Mouse (Mus musculus): ENCODE data around the gene Mrpl54.
A peak's percentile ranks its signal among the peaks of the same experiment; 100 is the strongest.

The Mrpl54 gene

GRCm38 (mm10) chr10:81266211-81267105, at the start of gene Mrpl54, which contains the start of gene Apba3:
Gene Mrpl54 (minus strand): TSS chr10:81266934.
Gene Apba3 (plus strand): TSS chr10:81266960.
- peak; percentile 95 for DNase-seq (ENCODE audit: extremely low spot score)

DNA sequence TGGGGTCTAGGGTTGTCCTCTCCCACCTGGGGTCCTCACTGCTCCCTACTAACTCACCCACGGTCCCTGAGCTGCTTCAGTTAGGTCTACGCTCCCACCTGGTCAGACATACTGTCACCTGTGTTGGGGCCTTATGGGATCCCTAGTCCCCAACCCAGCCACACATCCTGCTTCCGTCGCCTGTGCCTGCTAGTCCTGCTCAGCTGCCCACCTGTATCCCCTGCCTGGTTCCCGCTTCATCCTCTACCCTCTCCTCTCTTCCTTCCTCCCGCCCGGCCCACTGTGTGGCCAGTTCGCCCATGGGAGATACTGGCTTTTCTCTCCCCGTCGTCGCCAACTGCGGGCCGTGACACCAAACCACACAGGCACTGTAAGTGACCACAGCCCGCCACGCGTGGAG, 48.9 kb upstream of the Mrpl54 start:
- DNase-seq (ENCODE audit: extremely low spot score), result no peak

DNA sequence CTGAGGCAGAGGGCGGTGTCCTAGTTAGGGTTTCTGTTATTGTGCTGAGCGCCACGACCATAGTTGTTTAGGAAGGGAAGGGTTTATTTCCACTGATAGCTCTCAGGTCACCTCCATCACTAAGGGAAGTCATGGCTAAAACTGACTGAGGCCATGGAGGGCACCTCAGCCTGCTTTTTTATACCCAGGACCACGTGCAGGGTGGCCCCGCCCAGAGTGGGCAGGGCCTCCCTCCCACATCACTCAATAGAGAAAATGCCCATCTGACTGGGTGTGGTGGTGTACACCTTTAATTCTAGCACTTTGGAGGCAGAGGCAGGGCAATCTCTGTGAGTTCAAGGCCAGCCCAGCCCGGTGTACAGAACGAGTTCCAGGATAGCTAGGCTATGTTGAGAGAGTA, 47.5 kb upstream of the Mrpl54 start:
- DNase-seq (ENCODE audit: extremely low spot score), result no peak

- DNase-seq (ENCODE audit: extremely low spot score), result no peak
These were observed 46.8 kb upstream of the Mrpl54 start for GRCm38 (mm10) chr10:81313581-81313980.

- no peak for DNase-seq (ENCODE audit: extremely low spot score)
These were observed 42.8 kb upstream of the Mrpl54 start for GRCm38 (mm10) chr10:81309571-81309970.

GRCm38 (mm10) chr10:81306837-81307682, 40.3 kb upstream of the Mrpl54 start:
- DNase-seq (ENCODE audit: extremely low spot score), result no peak

GRCm38 (mm10) chr10:81306173-81306668, 39.5 kb upstream of the Mrpl54 start:
- DNase-seq (ENCODE audit: extremely low spot score), result no peak

DNA sequence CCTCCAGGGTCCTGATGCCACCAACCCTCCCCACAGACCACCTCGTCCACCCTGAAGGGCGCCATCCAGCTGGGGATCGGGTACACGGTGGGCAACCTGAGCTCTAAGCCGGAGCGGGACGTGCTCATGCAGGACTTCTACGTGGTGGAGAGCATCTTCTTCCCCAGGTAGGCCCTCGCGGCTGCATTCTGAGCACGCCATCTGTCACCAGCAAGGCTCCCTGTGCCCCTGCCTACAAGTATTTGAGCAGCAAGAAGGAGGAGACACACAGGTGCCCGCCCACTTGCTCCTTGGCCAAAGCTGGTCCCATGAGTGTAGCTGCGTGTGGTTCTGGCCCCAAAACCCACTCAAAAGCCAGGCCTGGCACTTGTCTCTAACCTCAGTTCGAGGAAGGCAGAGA, 38.9 kb upstream of the Mrpl54 start:
- no peak for DNase-seq (ENCODE audit: extremely low spot score)

- no peak for DNase-seq (ENCODE audit: extremely low spot score)
These were observed 38.0 kb upstream of the Mrpl54 start for GRCm38 (mm10) chr10:81304597-81305238.

GRCm38 (mm10) chr10:81303761-81304160, 37.0 kb upstream of the Mrpl54 start:
- DNase-seq (ENCODE audit: extremely low spot score), result no peak

- DNase-seq (ENCODE audit: extremely low spot score), result no peak
These were observed 36.5 kb upstream of the Mrpl54 start for GRCm38 (mm10) chr10:81303258-81303657.

GRCm38 (mm10) chr10:81302781-81303218, 36.1 kb upstream of the Mrpl54 start:
- no peak for DNase-seq (ENCODE audit: extremely low spot score)

DNA sequence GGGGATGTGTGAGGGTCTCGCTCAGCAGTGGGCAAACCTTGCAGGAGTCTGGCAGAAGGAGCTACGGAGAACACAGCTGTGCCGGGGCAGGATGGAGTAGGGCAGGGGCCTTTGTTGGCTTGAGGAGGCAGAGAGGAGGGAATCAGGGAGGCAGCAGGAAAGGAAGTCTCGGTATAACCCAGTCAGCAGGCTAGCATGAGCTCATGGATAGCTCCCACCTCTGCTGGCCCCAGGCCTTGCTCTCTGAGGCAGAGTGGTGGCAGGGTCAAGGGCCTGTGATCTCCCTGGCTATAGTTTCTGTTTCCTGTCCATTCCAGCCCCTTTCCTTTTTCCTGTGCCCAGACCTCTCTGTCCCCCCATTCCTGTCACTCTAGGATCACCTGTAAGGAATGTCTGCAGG, 35.6 kb upstream of the Mrpl54 start:
- no peak for DNase-seq (ENCODE audit: extremely low spot score)

DNA sequence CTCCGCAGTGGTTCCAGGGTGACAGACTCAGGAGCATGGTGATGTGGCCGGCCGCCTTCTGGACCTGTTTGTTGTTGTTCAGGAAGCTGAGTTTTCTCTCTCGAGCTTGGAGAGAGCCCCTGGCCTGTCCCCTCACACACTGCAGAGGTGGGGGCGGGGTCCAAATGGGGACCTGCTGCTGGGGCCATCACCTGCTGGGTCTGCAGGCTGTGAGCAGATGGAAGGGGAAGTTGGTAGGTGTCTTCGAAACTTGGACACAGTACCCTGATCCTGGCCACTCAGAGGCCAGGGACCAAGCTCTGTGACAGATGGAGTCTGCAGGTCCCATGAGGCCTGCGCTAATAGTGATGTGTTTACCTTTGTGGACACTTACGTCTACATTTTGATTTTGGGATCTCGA, 34.6 kb upstream of the Mrpl54 start:
- DNase-seq (ENCODE audit: extremely low spot score), result no peak

- no peak for DNase-seq (ENCODE audit: extremely low spot score)
These were observed 33.7 kb upstream of the Mrpl54 start for GRCm38 (mm10) chr10:81300352-81300907.

- DNase-seq (ENCODE audit: extremely low spot score), result no peak
These were observed 33.0 kb upstream of the Mrpl54 start for GRCm38 (mm10) chr10:81299585-81300351.

DNA sequence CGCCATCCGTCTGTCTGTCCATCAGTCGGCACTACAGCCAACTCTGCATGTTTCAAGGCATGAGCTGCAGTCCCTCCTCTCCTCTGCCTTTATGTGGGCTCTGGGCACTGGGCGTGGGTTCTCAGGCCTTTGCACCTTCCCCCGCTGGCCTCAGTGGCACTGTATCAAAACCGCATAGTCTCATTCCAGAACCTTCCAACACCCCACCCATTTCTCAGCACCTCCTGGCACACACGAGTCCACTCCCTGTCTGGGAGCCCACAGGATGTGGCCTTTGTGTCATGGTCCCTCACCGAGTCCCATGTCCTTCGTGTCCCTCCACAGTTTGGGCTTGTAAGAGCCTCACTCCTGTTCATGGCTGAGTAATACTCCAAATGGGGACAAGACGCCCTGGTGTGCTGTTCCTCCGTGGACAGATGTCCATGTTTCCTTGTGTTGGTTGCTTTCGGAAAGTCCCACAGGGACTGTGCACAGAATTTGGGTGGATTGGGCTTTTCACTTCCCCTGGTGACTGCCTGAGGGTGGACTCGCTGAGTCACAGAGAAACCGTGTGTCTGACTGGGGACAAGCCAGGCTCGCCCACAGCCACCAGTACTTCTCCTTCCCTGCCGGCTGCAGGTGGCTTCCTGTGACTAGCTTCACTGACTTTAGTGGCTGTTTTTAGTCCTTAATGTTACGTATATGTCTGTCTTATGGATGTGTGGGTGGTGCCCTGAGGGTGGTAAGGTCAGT, 31.8 kb upstream of the Mrpl54 start:
- DNase-seq (ENCODE audit: extremely low spot score), result no peak

- no peak for DNase-seq (ENCODE audit: extremely low spot score)
These were observed 31.1 kb upstream of the Mrpl54 start for GRCm38 (mm10) chr10:81297845-81298244.

DNA sequence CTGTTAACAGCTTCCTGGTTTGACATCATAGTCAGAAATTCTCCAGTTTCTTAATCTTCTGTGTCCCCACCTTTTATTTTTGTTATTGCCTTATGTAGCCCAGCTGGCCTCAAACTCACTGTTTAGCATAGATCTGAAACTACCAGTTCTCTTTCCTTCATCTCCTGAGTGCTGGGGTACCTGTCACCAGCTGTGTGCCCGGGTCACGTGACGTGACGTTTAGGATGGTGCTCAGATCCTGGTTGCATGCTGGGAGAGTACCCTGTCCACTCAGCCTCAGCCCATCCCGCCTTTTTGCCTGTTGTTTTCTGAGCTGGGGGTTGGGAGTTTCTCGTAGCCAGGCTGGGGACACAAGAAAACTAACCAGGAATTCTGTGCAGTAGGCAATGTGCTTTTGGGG, 30.5 kb upstream of the Mrpl54 start:
- DNase-seq (ENCODE audit: extremely low spot score), result no peak

- DNase-seq (ENCODE audit: extremely low spot score), result no peak
These were observed 28.5 kb upstream of the Mrpl54 start for GRCm38 (mm10) chr10:81295185-81295584.

Data from embryo, embryonic 9.5 days (tissue).